Mouse (Mus musculus) neural tube, embryonic 12.5 days (tissue): ENCODE results near the gene Gm20852. TPM values are rescaled to one million over a fixed set of nuclear protein-coding genes. Genes with fewer than 3 reads are reported as not detected.
"Not testable (repeated sequence)": the region's sequence is repeated elsewhere in the genome, so short reads cannot be mapped to it uniquely, and the experiment has no call there.

Experiments used
- ATAC-seq: fragments of 200-750 bp; cut with Nextera tagmentation; 2 replicates; pipeline ENCODE4 v1.8.0; 2017; ENCODE audit warnings: low read depth, mild to moderate bottlenecking, moderate TSS enrichment, moderate library complexity; ENCODE audit not compliant: low FRiP score
- H3K27ac ChIP-seq: fragments of 300-500 bp; sonication (generic); 2 replicates; pipeline ENCODE4 v1.5.1; 2016
- H3K27me3 ChIP-seq: fragments of 300-500 bp; sonication (generic); replicated peaks from 2 replicates; pipeline ENCODE4 v1.6.1; 2016; ENCODE audit warnings: mild to moderate bottlenecking
- H3K36me3 ChIP-seq: fragments of 300-500 bp; sonication (generic); 2 replicates; pipeline ENCODE4 v1.6.1; 2016; ENCODE audit warnings: mild to moderate bottlenecking
- H3K4me1 ChIP-seq: fragments of 300-500 bp; sonication (generic); 2 replicates; pipeline ENCODE4 v1.6.1; 2016
- H3K4me2 ChIP-seq: fragments of 300-500 bp; sonication (generic); replicated peaks from 2 replicates; pipeline ENCODE4 v1.6.1; 2016; ENCODE audit warnings: mild to moderate bottlenecking
- H3K4me3 ChIP-seq: fragments of 300-500 bp; sonication (generic); 2 replicates; pipeline ENCODE4 v1.5.1; 2016
- H3K9ac ChIP-seq: fragments of 300-500 bp; sonication (generic); 2 replicates; pipeline ENCODE4 v1.6.1; 2016; ENCODE audit warnings: mild to moderate bottlenecking
- H3K9me3 ChIP-seq: fragments of 300-500 bp; sonication (generic); 2 replicates; pipeline ENCODE4 v1.6.1; 2016; ENCODE audit warnings: mild to moderate bottlenecking
- WGBS: fragments of 180-500 bp; shearing (Covaris S2); methylation state at CpG from one replicate; pipeline ENCODE4 v1.1.7; 2016; 5-methylcytosine and 5-hydroxymethylcytosine counted together
- polyA plus RNA-seq: library from polyadenylated mRNA; unstranded; fragments of >200 nt; fragmentation: Nextera tagmentation; extraction: Ambion mirVana; gene quantifications from 2 replicates; pipeline ENCODE4 v1.2.1, GENCODE M21; 2016

Gm20852 gene
- not detected in 2 replicates for polyA plus RNA-seq

- not testable (repeated sequence) for H3K4me3 ChIP-seq, H3K36me3 ChIP-seq, H3K9me3 ChIP-seq, H3K9ac ChIP-seq, H3K4me1 ChIP-seq, H3K27ac ChIP-seq, H3K27me3 ChIP-seq, H3K4me2 ChIP-seq, ATAC-seq
- no CpG with 5 or more reads among the region's 4 CpGs for WGBS
These were observed at the start of gene Gm20852 for GRCm38 (mm10) chrY:66742023-66742422. Gene Gm20852 (minus strand): TSS chrY:66742123.
